In the genomic region with DNA sequence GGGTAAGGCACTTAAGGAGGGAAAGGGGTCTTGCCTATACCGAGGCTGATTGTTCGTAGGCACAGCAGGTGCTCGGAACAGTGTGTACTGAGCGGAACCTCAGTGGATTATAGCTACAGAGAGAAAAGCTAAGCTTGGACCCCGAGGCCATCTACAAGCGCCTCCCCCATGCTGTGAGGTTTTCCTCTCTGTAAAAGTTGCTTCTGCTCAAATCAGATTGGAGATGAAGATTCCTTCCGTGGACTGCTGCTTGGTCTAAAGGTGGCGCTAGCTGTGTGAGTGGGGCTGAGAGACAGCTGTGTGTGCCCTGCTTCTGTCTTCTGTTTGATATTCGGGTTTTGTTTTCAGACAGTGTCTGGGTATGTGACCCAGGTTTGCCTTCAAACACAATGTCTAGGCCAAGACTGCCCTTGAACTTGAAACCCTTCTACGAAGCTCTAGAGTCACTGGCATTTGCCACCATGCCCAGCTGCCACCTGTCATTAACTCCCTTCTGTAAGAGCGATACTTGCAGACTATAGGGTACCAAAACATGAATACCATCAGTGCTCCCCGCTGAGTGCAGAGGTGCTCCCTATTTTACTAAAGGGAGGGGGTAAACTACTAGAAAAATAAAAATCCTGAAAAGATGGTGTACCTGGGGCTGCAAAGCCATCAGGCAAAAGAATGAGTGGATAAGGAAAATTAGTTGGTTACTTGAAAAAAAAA, we compare ENCODE assay signal across 15 mouse cellular contexts.
DNase-seq lines count a peak whose midpoint lies in the region; ATAC-seq and TF ChIP-seq lines count a peak whose summit lies in the region.
"Had no signal": no experiment of that assay in that cellular context is flagged by ENCODE, and none has a peak within 500 bp of the region (broad histone marks: within the 10 kb centered on the region; RNA-seq: fewer than 3 reads in every experiment).

No protein-coding gene starts in this region.

- WGBS in embryonic facial prominence, embryonic 11.5 days = 39% methylated on average over 12 of the region's 12 CpGs
- WGBS in embryonic facial prominence, embryonic 10.5 days = 43% methylated on average over 12 of the region's 12 CpGs
- 59% methylated on average over 12 of the region's 12 CpGs for WGBS in kidney, postnatal 0 days
- 36% methylated on average over 12 of the region's 12 CpGs for WGBS in midbrain, embryonic 13.5 days

- no peaks in the 10 kb centered on the region for H3K36me3 ChIP-seq in embryonic facial prominence, embryonic 11.5 days (replicated peaks; ENCODE audit: control insufficient read depth, insufficient read depth, low read depth, low read length)
- H3K36me3 ChIP-seq in embryonic facial prominence, embryonic 10.5 days (replicated peaks) = no peaks in the 10 kb centered on the region
- H3K36me3 ChIP-seq in kidney, postnatal 0 days (ENCODE audit: insufficient read depth, low read length) = no peaks in the 10 kb centered on the region
- H3K36me3 ChIP-seq in midbrain, embryonic 13.5 days = no peaks in the 10 kb centered on the region
- H3K36me3 ChIP-seq: embryonic facial prominence, embryonic 15.5 days; midbrain, embryonic 12.5 days had no signal

- TF ChIP-seq CTCF in kidney, postnatal 0 days (IDR thresholded peaks at IDR 0.05; ENCODE audit: low read depth) = peak; percentile 16; the same call in 1 of the 2 replicates

- no peak overlapping the region for H3K4me3 ChIP-seq in embryonic facial prominence, embryonic 11.5 days (ENCODE audit: low read depth, low read length)
- no peak overlapping the region for H3K4me3 ChIP-seq in embryonic facial prominence, embryonic 10.5 days
- no peak overlapping the region for H3K4me3 ChIP-seq in kidney, postnatal 0 days (replicated peaks; ENCODE audit: low read depth, low read length)
- no peak overlapping the region for H3K4me3 ChIP-seq in midbrain, embryonic 13.5 days (replicated peaks)
- H3K4me3 ChIP-seq: embryonic facial prominence, embryonic 15.5 days; midbrain, embryonic 12.5 days had no signal

- H3K9ac ChIP-seq in embryonic facial prominence, embryonic 11.5 days (replicated peaks; ENCODE audit: low read length) = no peak overlapping the region
- H3K9ac ChIP-seq in kidney, postnatal 0 days (ENCODE audit: low read depth, low read length) = no peak overlapping the region
- no peak overlapping the region for H3K9ac ChIP-seq in midbrain, embryonic 13.5 days (replicated peaks)
- H3K9ac ChIP-seq: embryonic facial prominence, embryonic 15.5 days; hindbrain, embryonic 14.5 days; liver, embryonic 14.5 days; midbrain, embryonic 12.5 days had no signal

- H3K9me3 ChIP-seq in embryonic facial prominence, embryonic 11.5 days (replicated peaks; ENCODE audit: control insufficient read depth, low read length) = no peaks in the 10 kb centered on the region
- no peaks in the 10 kb centered on the region for H3K9me3 ChIP-seq in embryonic facial prominence, embryonic 10.5 days
- H3K9me3 ChIP-seq in kidney, postnatal 0 days (replicated peaks; ENCODE audit: low read length) = no peaks in the 10 kb centered on the region
- H3K9me3 ChIP-seq in midbrain, embryonic 13.5 days = no peaks in the 10 kb centered on the region
- H3K9me3 ChIP-seq: embryonic facial prominence, embryonic 15.5 days; midbrain, embryonic 12.5 days had no signal

- no peaks in the 10 kb centered on the region for H3K4me1 ChIP-seq in embryonic facial prominence, embryonic 11.5 days (ENCODE audit: control insufficient read depth, insufficient read depth, low read length)
- peaks cover 8% of the 10 kb centered on the region for H3K4me1 ChIP-seq in embryonic facial prominence, embryonic 10.5 days
- H3K4me1 ChIP-seq in kidney, postnatal 0 days (replicated peaks; ENCODE audit: insufficient read depth, low read length) = peaks cover 7% of the 10 kb centered on the region; the same call in 1 of the 2 replicates
- peaks cover 21% of the 10 kb centered on the region for H3K4me1 ChIP-seq in midbrain, embryonic 13.5 days (replicated peaks)
- H3K4me1 ChIP-seq: embryonic facial prominence, embryonic 15.5 days had no signal

- DNase-seq in embryonic facial prominence, embryonic 11.5 days (ENCODE audit: low spot score) = peak; percentile 5
- no peak for DNase-seq in embryonic facial prominence, embryonic 10.5 days (ENCODE audit: low spot score)
- no peak for DNase-seq in kidney, postnatal 0 days (ENCODE audit: low spot score)
- no peak for DNase-seq in kidney, adult 18-20 months
- peak; percentile 68 for DNase-seq in R1 (ENCODE audit: low read depth, low spot score)
- DNase-seq: B cell, adult 2 months; kidney, postnatal 14 days had no signal

- no peak for ATAC-seq in embryonic facial prominence, embryonic 11.5 days (replicated peaks; ENCODE audit: insufficient number of reproducible peaks, low FRiP score, low TSS enrichment, low read depth)
- no peak for ATAC-seq in kidney, postnatal 0 days (replicated peaks; ENCODE audit: low FRiP score, low read depth)
- ATAC-seq in midbrain, embryonic 13.5 days = no peak
- ATAC-seq in megakaryocyte-erythroid progenitor cell, adult 5-6 weeks (replicated peaks; ENCODE audit: low FRiP score, low TSS enrichment, poor library complexity, severe bottlenecking) = no peak
- ATAC-seq in granulocyte monocyte progenitor cell, adult 5-6 weeks (replicated peaks; ENCODE audit: poor library complexity, severe bottlenecking) = no peak
- ATAC-seq: Patski had no signal

- H3K27me3 ChIP-seq in embryonic facial prominence, embryonic 11.5 days (ENCODE audit: control insufficient read depth, insufficient read depth, low read length) = no peaks in the 10 kb centered on the region
- H3K27me3 ChIP-seq in embryonic facial prominence, embryonic 10.5 days (replicated peaks; ENCODE audit: low read depth, poor library complexity, severe bottlenecking) = no peaks in the 10 kb centered on the region
- no peaks in the 10 kb centered on the region for H3K27me3 ChIP-seq in kidney, postnatal 0 days (ENCODE audit: insufficient read depth, low read length)
- 0 out of 2 replicates have a peak, but pooled peaks cover 4% of the 10 kb centered on the region for H3K27me3 ChIP-seq in midbrain, embryonic 13.5 days
- H3K27me3 ChIP-seq: embryonic facial prominence, embryonic 15.5 days; Patski had no signal

- no peak overlapping the region for H3K27ac ChIP-seq in embryonic facial prominence, embryonic 11.5 days (replicated peaks; ENCODE audit: low read depth, low read length)
- no peak overlapping the region for H3K27ac ChIP-seq in embryonic facial prominence, embryonic 10.5 days (replicated peaks)
- no peak overlapping the region for H3K27ac ChIP-seq in kidney, postnatal 0 days
- no peak overlapping the region for H3K27ac ChIP-seq in midbrain, embryonic 13.5 days
- H3K27ac ChIP-seq: embryonic facial prominence, embryonic 15.5 days; hindbrain, embryonic 14.5 days; liver, embryonic 14.5 days; midbrain, embryonic 12.5 days had no signal

- no peak overlapping the region for H3K4me2 ChIP-seq in embryonic facial prominence, embryonic 11.5 days (ENCODE audit: low read depth, low read length)
- H3K4me2 ChIP-seq in kidney, postnatal 0 days (ENCODE audit: low read length) = no peak overlapping the region
- H3K4me2 ChIP-seq in midbrain, embryonic 13.5 days (replicated peaks) = 0 out of 2 replicates have a peak overlapping the region, but pooled peaks have one; percentile 6
- H3K4me2 ChIP-seq: embryonic facial prominence, embryonic 15.5 days; hindbrain, embryonic 14.5 days had no signal

Comparison
In these comparisons a context has a peak if more than half of its experiments do, and no peak if none do; other contexts are left out.
1. DNase-seq: peak in embryonic facial prominence, embryonic 11.5 days (single experiment) and R1 (single experiment); none in embryonic facial prominence, embryonic 10.5 days (single experiment), kidney, postnatal 0 days (single experiment) and kidney, adult 18-20 months (single experiment).